Mouse (Mus musculus): ENCODE measurements at regions not wholly inside any gene's neighbourhood (a gene's known extent, or its start where the extent isn't known, plus 50 kb on each side); places are given as distances from the start of the nearest gene placed in this dataset.

DNA sequence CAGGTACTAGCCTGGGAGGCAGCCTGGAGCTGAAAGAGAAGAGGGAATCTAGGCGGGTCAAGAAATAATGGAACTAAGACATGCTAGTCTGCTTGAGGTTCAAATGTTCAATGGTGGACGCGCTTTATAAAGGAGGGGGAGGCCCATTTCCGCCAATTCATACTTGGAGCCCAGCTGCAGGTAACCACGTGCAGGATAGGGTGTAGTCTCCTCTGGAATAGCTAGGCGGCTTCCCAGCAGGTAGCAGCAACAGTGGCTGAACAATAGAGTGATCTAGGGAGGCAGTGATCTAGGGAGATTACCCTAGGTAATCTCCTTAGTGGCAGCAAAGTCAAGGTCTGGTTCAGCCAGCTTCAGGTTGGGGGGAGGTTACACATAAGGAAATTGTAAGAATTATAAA lies 134.6 kb downstream of the Sh2d4b start:
- DNase-seq (ENCODE audit: low spot score in 2 of 2): no peak

GRCm38 (mm10) chr14:40740541-40740940 lies 152.5 kb downstream of the Sh2d4b start:
- DNase-seq (ENCODE audit: low spot score in 2 of 2): no peak

DNA sequence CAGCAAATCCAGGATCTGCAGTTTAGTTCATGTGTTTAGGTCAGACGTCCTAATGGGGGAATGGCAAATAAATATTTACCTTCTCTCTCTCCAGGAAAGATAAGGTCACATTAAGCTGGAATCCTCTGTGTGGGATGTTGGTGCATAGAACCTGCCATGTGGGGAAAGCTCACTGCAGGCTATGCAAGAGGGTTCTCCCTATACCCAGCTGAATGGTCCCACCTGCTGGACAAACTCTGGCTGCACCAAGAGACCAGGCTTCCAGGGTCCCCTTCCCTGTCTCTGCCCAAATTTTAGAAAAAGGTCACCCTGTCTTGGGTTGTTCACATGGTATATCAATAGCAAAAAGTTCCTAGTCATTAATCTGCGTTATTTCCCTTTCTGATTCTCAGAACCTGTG lies 161.2 kb downstream of the Sh2d4b start:
- DNase-seq (ENCODE audit: low spot score in 2 of 2): peak; percentile 11 to 15

DNA sequence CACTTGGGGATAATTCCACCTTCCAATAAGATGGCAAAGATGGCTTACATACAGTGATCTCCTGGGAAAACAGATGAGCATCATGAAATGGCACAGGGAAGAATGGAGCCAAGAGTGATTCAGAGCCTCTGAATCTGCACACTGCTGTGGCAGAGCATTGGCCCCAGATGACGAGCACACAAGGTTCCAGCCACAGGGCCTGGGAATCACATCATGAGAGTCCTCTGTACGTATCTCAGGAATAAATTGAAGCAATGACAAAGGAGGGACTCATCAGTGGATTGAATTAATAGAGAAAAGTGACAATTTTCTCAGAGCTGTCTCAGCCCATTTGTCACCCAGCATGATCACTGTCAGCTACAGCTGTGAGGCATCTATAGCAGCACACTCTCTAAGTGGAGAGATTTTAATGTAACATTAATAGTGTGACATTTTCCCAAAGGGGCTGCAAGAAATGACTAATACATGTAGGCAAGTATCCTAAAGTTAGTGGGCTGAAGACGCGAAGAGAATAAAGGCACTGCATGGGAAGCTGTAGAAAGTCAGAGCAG lies 184.0 kb downstream of the Sh2d4b start:
- DNase-seq (ENCODE audit: low spot score in 2 of 2): no peak

GRCm38 (mm10) chr14:40707419-40707818 lies 185.6 kb downstream of the Sh2d4b start:
- no peak for DNase-seq (ENCODE audit: low spot score in 2 of 2)

DNA sequence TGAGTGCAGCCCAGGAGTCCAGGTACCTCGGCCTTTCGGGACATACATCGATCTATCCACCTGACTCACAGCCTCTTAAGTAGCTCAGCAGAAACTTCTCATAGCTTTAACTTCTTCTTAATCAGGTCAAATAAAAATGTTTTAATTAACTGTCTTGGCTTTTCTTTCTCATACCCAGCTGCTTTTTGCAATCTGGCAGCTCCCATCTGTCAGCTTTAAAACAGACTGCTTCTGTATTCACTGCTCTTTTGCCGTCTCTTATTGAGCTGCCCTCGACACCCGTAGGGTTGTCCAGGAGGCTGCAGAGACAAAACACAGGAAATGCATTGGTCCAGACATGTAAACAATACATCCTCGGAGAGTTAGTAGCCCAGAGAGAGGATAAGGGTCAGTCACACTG lies 189.6 kb downstream of the Sh2d4b start:
- DNase-seq (ENCODE audit: low spot score in 2 of 2): peak; percentile 15 to 49

GRCm38 (mm10) chr14:40681711-40682110 lies 211.4 kb downstream of the Sh2d4b start:
- DNase-seq (ENCODE audit: low spot score in 2 of 2): no peak

DNA sequence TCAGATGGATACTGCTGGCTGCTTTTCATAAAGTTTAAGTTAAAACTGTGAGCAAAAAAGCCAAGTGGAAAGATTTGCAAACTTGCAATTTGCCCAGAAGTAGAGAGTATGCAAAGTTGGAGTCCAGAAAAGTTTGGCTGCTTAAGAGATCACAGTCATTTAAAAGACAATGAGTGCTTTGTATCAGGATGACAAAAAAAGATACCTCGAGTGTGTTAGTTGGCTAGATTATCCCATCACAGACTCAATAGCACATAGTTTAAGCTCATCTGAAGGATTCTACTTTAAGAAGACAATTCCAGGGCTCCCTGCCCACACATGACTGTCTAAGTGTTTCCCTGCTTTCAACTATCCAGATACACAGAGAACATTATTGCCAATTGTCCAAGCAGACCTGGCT lies 239.5 kb downstream of the Sh2d4b start:
- no peak for DNase-seq (ENCODE audit: low spot score in 2 of 2)
